Mouse (Mus musculus): ENCODE results near the gene Gm49027.
"Not testable (repeated sequence)": the region's sequence is repeated elsewhere in the genome, so short reads cannot be mapped to it uniquely, and the experiment has no call there.

Gm49027 gene

GRCm38 (mm10) chr5:123525281-123525680 is at the start of gene Gm49027:
Gene Gm49027, minus strand, starts transcription at chr5:123525488.
- no peak for DNase-seq

GRCm38 (mm10) chr5:123573362-123573761 is 48.1 kb upstream of the Gm49027 start:
- no peak for DNase-seq

DNA sequence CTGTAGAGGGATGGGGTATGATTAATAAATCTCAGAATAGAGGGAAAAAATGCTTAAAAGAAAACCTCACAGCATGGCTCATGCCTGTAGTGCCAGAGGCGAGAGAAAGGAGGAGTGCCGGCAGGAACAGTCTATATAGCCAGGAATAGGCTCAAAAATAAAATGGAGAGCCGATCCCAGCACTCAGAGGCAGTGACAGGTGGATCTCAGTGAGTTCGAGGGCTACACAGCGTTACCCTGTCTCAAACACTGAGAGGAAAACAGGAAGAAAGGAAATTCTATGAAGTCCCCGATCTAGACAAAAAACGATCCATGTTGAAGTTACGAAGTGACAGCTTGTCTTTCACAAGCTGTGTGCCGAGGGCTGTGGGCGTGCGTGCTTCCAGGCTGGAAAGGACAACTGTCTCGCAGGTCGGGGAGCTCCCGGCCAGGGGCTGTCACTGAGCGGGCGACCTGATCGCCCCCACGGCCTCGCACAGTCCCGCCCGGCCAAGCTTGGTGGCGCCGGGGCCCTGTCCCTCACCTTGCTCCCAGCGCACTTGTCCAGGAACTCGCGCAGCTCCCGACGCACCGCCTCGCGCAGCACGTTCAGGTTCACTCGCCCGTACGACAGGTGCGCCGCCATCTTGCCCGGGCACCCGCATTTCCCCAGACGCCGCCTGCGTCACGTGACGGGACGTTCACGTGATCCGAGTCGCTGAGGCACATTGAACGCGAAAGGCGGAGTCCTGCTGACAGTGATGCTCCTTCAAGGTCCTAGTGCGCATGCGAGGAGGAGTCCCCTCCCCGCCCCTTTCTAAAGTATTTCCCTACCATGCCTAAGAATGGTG is 47.3 kb upstream of the Gm49027 start, which contains the start of gene Vps33a:
Vps33a (minus strand) TSS at position 682 of the 830 bp plus-strand sequence.
- peak; percentile 99 for DNase-seq

GRCm38 (mm10) chr5:123561128-123561527 is 35.8 kb upstream of the Gm49027 start:
- no peak for DNase-seq

- no peak for DNase-seq
Measured at GRCm38 (mm10) chr5:123559588-123559987, 34.3 kb upstream of the Gm49027 start.

- DNase-seq, result peak; percentile 86
Measured at GRCm38 (mm10) chr5:123556451-123556850, 31.2 kb upstream of the Gm49027 start.

DNA sequence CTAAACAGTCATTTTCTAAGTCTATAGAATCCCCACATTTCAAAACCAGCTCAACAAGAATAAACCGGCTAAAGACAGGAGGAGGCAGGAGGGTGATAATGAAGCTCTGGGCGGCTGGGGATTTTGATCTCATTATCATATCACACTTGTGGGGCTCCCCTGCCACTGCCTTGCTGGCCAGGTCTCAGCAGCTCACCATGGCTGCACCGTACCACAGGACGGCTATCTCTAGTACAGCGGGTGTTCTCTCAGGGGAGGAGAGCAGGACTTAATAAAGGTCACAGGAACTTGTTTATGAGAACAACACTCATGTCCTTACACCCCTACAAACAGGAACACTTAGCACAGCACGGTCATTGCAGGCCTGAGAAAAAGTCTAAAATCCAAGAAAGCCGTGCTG is 30.4 kb upstream of the Gm49027 start:
- no peak for DNase-seq

GRCm38 (mm10) chr5:123533801-123534200 is 8.5 kb upstream of the Gm49027 start:
- no peak for DNase-seq

DNA sequence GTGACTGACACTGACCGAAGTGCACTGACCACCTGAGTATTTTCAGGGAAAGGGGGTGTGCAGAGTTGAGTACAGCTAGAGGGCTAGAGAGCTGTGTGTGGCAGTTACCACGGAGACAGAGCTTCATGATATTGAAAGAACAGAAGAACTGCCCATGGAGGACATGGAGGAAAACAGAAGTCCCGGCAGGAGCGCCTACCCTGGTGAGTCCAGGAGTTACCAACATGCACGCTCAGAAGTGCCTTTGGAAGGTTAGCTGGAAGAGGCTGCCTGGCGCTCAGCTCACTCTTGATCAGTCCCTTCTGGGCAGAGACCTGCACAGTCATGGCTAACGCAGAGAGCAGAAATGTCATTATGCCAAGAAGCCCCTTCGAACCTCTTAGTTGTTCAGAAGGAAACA is 4.8 kb upstream of the Gm49027 start:
- DNase-seq, result no peak

GRCm38 (mm10) chr5:123528641-123529040 is 3.4 kb upstream of the Gm49027 start:
- no peak for DNase-seq

GRCm38 (mm10) chr5:123525916-123526495 is 718 bp upstream of the Gm49027 start:
- no peak for DNase-seq

DNA sequence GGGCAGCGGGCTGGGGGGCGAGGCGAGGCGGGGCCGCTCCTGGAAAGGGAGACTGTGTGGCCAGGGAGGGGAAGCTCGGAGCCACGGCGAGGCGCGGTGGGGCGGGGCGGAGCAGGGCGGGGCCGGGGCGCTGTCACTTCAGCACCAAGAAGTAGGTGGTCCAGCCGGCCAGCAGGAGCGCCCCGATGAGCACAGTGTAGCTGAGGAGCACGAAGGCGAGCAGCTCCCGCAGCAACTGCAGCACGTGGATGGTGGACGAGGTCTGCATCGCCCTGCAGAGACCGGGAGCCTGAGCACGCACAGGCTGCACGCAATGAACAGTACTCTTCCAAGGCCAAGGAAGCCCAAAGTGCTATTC is 916 bp downstream of the Gm49027 start:
- no peak for DNase-seq

GRCm38 (mm10) chr5:123523692-123524392 is 1.4 kb downstream of the Gm49027 start, which contains the start of gene Diablo:
Gene Diablo, minus strand, starts transcription at chr5:123524176.
- peak; percentile 99 for DNase-seq

DNA sequence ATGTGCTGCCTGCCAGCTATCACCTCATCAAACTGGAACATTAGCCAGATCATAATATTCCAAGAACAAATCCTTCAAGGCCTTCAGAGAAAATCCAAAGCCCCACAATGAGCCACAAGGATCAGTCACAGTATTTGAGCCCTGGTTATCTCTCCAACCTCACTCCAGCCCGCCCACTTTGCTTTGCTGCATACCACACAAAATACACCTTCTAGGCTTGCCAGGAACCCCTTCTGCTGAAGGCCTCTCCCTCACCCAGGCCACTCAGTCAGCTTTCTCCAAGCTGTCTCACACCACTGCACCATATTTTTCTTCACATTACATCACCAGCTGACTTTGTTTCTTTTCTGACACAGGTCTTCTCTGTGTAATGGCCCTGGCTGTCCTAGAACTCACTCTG is 3.1 kb downstream of the Gm49027 start:
- DNase-seq, result no peak

GRCm38 (mm10) chr5:123521621-123522020 is 3.7 kb downstream of the Gm49027 start:
- DNase-seq, result no peak

- DNase-seq, result no peak
Measured at GRCm38 (mm10) chr5:123520666-123521065, 4.6 kb downstream of the Gm49027 start.

GRCm38 (mm10) chr5:123514871-123515270 is 10.4 kb downstream of the Gm49027 start:
- no peak for DNase-seq

DNA sequence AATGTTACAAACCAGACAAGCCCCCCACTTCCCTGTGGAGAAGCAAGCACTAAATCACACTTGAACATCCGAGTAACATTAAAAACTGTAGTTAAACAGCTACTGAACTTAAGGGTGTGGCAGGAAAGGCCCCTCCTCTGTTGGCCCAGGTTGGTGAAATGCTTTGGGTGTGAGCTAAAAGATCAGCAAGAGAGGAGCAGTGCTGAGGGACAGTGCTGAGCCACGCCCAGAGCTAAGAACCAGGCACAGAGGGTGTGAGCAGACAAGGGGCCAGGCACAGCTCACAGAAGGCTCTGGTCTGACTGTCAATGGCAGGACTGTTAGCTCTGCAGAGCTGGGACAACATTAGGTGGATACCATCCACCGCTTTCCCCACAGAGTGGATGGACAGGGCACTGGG is 13.2 kb downstream of the Gm49027 start:
- no peak for DNase-seq

- not testable (repeated sequence) for DNase-seq
Measured at GRCm38 (mm10) chr5:123511426-123511825, 13.9 kb downstream of the Gm49027 start.

DNA sequence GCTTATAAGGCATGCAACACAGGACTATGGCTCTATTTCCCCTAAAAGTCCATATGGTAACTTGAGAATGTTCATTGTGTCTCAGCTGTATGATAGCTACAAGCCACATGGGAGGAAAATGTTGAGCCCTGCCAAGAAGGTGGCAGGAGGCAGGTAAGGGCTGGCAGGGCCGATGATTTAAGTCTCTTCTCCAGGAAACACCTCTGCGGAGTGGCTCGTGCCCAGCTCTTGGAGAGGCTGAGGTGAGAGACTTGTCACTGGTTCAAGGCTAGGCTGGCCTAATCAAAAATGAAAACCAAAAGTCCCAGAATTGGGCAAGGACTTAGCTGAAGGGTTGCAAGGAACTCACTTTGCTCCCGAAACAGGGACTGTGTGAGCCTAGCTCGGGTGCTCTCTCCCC is 15.1 kb downstream of the Gm49027 start, which contains the start of gene B3gnt4:
B3gnt4 (plus strand) TSS at position 301 of the 400 bp plus-strand sequence.
- DNase-seq, result no peak

DNA sequence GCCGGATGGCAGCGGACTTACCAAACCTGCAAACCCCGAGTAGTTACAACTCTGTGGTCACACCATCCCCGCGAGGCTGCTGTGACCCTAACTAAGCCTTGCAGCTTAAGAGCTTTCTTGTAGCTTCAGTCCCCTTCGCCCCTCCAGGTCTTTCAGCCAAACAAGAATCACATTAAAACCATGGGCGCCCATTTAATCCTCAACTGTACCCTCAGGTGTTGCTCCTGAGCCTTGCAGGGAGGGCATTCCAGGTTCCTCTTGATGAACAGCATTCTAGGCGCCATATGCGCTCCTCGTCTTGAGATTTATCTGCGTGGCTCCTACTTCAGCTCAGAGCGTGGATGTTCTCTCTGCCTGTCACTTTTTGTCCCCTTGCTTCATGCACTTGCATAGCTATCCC is 16.4 kb downstream of the Gm49027 start:
- DNase-seq, result no peak

DNA sequence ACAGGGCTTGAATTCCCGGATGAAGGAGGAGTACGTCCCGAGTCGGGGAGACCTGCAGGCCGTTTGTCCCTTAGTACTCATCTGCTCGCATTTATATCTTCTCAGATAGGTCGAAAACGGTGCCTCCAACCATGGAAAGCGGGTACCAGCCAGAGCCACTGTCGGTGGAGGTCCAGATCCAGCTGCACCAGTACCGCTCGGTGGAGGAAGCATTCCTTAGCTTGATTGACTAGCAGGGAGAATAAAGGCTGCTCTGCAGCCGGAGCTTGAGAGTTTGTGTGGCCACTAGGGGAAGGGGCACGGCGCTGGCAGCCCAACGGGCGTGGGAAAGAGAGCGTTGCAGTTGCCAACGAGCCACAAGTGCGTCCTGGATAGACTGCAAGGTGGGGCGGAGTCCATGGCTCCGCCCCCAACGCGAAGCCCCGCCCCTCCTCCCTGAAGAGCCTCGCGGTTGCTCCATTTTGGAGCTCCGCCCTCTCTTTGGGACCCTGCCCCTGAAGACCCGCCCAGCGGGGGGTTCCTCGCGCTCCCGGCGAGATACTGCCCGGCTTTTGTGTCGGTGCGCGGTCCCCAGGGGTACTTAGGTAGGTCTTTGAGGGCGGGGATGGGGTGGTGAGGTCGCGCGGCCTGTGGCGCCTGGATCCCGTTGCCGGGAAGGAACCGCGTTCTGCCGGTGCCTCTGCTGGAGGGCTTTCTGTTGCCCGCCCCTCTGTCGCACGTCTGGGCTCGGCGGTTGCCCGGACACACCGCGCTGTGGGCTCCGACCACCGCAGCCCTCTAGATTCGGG is 17.2 kb downstream of the Gm49027 start:
- peak; percentile 73 for DNase-seq

- no peak for DNase-seq
Measured at GRCm38 (mm10) chr5:123501973-123502372, 23.3 kb downstream of the Gm49027 start.

Data from kidney, adult 9 months (tissue).